Mouse (Mus musculus) neural tube, embryonic 15.5 days (tissue): ENCODE measurements around the gene H2al1j. TPM values are rescaled to one million over a fixed set of nuclear protein-coding genes. Genes with fewer than 3 reads are reported as not detected.
"Not testable (repeated sequence)": the region's sequence is repeated elsewhere in the genome, so short reads cannot be mapped to it uniquely, and the experiment has no call there.

Source experiments
- ATAC-seq: fragments of 200-750 bp; cut with Nextera tagmentation; 2 replicates; pipeline ENCODE4 v1.8.0; 2017; ENCODE audit warnings: mild to moderate bottlenecking, moderate TSS enrichment, moderate library complexity; ENCODE audit not compliant: low FRiP score
- H3K27ac ChIP-seq: fragments of 300-500 bp; sonication (generic); replicated peaks from 2 replicates; pipeline ENCODE4 v1.5.1; 2015; ENCODE audit warnings: mild to moderate bottlenecking, inconsistent platforms
- H3K27me3 ChIP-seq: fragments of 300-500 bp; sonication (generic); replicated peaks from 2 replicates; pipeline ENCODE4 v1.6.1; 2015; ENCODE audit warnings: inconsistent platforms
- H3K36me3 ChIP-seq: fragments of 300-500 bp; sonication (generic); 2 replicates; pipeline ENCODE4 v1.6.1; 2015; ENCODE audit warnings: inconsistent platforms
- H3K4me1 ChIP-seq: fragments of 300-500 bp; sonication (generic); 2 replicates; pipeline ENCODE4 v1.6.1; 2015; ENCODE audit warnings: inconsistent platforms
- H3K4me2 ChIP-seq: fragments of 300-500 bp; sonication (generic); 2 replicates; pipeline ENCODE4 v1.6.1; 2015; ENCODE audit warnings: inconsistent platforms, mild to moderate bottlenecking, moderate library complexity
- H3K4me3 ChIP-seq: fragments of 300-500 bp; sonication (generic); replicated peaks from 2 replicates; pipeline ENCODE4 v1.5.1; 2015; ENCODE audit warnings: mild to moderate bottlenecking, inconsistent platforms
- H3K9ac ChIP-seq: fragments of 300-500 bp; sonication (generic); replicated peaks from 2 replicates; pipeline ENCODE4 v1.6.1; 2015; ENCODE audit warnings: mild to moderate bottlenecking, inconsistent platforms
- H3K9me3 ChIP-seq: fragments of 300-500 bp; sonication (generic); replicated peaks from 2 replicates; pipeline ENCODE4 v1.6.1; 2016; ENCODE audit warnings: inconsistent platforms
- WGBS: fragments of 180-500 bp; shearing (Covaris S2); methylation state at CpG from one replicate; pipeline ENCODE4 v1.1.7; 2015; ENCODE audit warnings: mixed read lengths; 5-methylcytosine and 5-hydroxymethylcytosine counted together
- polyA plus RNA-seq: library from polyadenylated mRNA; unstranded; fragments of >200 nt; fragmentation: Nextera tagmentation; extraction: Ambion mirVana; gene quantifications from 2 replicates; pipeline ENCODE4 v1.2.1, GENCODE M21; 2015

The H2al1j gene
- polyA plus RNA-seq, 1 experiment from 2014 or later = not detected

DNA sequence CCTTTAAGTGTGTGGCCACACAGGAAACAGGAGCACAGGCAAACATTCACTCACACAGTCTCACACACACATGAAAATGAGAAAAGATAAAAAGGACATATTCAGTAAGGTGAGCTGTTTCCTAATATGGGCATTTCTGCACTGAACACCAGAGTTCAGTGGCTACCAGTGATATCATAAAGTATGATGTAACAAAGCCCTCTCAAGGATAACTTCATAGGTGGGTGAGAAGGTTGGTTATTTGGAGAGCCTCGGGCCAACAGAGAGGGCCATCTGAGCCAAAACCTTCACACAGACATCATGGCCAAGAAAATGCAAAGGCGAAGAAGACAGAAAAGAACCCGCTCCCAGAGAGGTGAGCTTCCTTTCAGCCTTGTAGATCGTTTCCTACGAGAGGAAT is 3.3 kb upstream of the H2al1j start, which contains the start of gene H2al1i:
Gene H2al1i, plus strand, starts transcription at position 301 of the 400 bp plus-strand sequence.
- 86% methylated on average over 2 of the region's 5 CpGs for WGBS
- not testable (repeated sequence) for H3K9ac ChIP-seq, H3K36me3 ChIP-seq, H3K27ac ChIP-seq, H3K9me3 ChIP-seq, H3K27me3 ChIP-seq, H3K4me2 ChIP-seq, H3K4me3 ChIP-seq, ATAC-seq, H3K4me1 ChIP-seq

DNA sequence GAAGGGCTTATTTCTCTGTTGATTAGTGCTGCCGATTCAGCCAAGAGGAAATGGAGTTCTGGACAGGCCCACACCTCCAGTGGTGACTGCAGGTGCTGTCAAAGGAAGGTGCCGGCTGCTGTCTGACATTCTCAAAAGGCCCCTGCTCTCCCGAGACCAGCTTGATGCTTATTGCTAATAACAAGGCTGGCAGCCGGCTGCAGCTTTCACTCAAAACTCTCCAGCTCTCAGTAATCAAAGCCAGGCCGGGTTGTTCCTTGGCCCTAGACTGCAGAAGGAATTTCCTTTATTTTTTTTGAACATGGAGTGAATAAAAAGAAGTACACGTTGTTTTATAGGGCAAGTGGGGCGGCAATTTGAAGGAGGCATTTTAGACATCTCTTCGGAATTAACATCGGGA is 18.1 kb downstream of the H2al1j start:
- Histone ChIP-seq H3K27me3 (no peaks in the 10 kb centered on the region; the same call in 1 of the 2 replicates), H3K27ac (no peak overlapping the region), H3K4me3 (no peak overlapping the region), H3K36me3 (no peaks in the 10 kb centered on the region), H3K4me2 (no peak overlapping the region), H3K4me1 (no peaks in the 10 kb centered on the region), H3K9ac (no peak overlapping the region), H3K9me3 (no peaks in the 10 kb centered on the region)
- WGBS = 56% methylated on average over 9 of the region's 9 CpGs
- ATAC-seq = no peak

DNA sequence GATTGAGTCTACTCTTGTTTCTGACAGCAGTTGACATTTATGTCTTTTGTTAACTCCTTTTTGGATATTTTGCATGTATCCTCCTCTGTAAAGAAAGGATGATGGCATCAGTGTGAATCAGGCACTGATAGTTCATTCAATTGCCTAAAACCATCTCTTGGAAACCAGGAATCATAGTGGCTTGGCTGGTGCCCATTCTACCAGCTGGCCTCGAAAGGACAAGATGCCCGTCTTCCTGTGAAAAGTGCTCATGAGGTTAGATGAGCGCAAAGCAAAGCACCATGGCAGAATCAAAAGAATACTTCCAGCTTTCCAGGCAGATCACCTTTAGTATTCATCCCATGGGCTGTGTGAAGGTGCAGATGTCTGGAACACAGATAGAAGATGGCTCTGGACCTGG is 19.1 kb downstream of the H2al1j start:
- Histone ChIP-seq H3K9ac (no peak overlapping the region), H3K4me1 (no peaks in the 10 kb centered on the region), H3K36me3 (no peaks in the 10 kb centered on the region), H3K9me3 (no peaks in the 10 kb centered on the region), H3K4me3 (no peak overlapping the region), H3K27ac (no peak overlapping the region), H3K4me2 (no peak overlapping the region), H3K27me3 (no peaks in the 10 kb centered on the region; the same call in 1 of the 2 replicates)
- 91% methylated on average over 3 of the region's 3 CpGs for WGBS
- no peak for ATAC-seq

DNA sequence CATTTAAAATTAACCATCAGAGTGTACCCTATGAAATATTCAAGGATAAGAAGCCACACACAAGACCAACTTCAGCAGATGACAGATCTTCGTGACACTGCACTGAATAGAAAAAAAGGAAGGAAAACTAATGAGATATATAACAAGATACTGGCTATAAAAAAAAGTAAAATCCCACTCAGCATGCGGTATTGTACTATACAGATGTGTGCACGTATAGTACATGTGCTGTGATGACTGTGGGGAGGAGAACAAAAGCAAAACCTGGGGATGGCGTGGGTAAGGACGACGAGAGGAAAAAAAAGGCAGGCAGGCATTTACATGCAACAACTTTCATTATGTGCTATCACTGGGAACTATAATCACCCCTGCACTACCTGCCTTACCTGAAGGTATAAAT is 33.2 kb downstream of the H2al1j start:
- Histone ChIP-seq H3K27ac (no peak overlapping the region), H3K4me2 (no peak overlapping the region), H3K36me3 (no peaks in the 10 kb centered on the region), H3K4me1 (no peaks in the 10 kb centered on the region), H3K27me3 (peaks cover 3% of the 10 kb centered on the region; the same call in 1 of the 2 replicates), H3K4me3 (no peak overlapping the region), H3K9me3 (no peaks in the 10 kb centered on the region), H3K9ac (no peak overlapping the region)
- ATAC-seq = no peak
- 87% methylated on average over 6 of the region's 6 CpGs for WGBS

DNA sequence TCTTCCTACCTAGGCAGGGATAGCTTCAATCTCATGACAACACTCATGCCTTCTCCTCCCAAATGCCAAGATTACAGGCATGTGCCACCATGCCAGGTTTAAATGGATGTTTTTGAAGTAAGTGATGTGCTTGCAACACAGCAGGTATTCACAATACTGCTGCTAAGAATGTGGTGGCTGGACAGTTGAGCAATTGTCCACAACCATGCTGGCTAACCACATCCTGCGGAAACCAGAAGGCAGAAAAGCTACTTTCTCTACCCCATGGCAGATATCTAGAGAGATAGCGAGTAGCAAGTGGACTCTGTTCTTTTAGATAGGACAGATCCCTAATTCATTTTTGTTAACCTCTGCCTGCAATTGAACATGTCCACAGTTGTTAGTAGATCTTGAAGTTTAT is 33.6 kb downstream of the H2al1j start:
- no peaks in the 10 kb centered on the region for H3K36me3 ChIP-seq
- peaks cover 3% of the 10 kb centered on the region; the same call in 1 of the 2 replicates for H3K27me3 ChIP-seq
- no peak for ATAC-seq
- no peak overlapping the region for H3K4me2 ChIP-seq
- 87% methylated on average over 2 of the region's 2 CpGs for WGBS
- no peak overlapping the region for H3K27ac ChIP-seq
- H3K4me3 ChIP-seq = no peak overlapping the region
- H3K9ac ChIP-seq = no peak overlapping the region
- no peaks in the 10 kb centered on the region for H3K4me1 ChIP-seq
- no peaks in the 10 kb centered on the region for H3K9me3 ChIP-seq

DNA sequence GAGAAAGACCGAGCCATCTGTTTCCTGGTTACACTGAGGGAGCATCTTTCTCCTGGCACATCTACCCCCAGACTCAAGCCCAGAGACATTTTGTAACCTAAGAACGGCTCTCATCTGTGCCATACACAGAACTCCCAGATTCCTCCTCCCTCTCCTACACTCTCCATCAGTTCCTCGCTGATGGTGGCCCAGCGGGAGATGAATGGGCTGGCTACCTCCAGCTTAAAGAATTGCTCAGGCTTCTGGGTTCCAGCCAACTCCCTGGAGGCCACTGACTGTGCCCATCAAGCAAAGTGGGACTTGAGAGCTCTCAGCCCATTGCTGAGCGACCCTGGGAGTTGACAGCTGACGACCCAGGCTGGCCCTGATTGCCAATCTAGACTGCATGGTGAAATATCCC is 36.3 kb downstream of the H2al1j start:
- Histone ChIP-seq H3K36me3 (no peaks in the 10 kb centered on the region), H3K9ac (no peak overlapping the region), H3K4me3 (no peak overlapping the region), H3K27ac (no peak overlapping the region), H3K4me1 (no peaks in the 10 kb centered on the region), H3K9me3 (no peaks in the 10 kb centered on the region), H3K4me2 (no peak overlapping the region), H3K27me3 (peaks cover 3% of the 10 kb centered on the region; the same call in 1 of the 2 replicates)
- 43% methylated on average over 6 of the region's 6 CpGs for WGBS
- ATAC-seq = no peak

DNA sequence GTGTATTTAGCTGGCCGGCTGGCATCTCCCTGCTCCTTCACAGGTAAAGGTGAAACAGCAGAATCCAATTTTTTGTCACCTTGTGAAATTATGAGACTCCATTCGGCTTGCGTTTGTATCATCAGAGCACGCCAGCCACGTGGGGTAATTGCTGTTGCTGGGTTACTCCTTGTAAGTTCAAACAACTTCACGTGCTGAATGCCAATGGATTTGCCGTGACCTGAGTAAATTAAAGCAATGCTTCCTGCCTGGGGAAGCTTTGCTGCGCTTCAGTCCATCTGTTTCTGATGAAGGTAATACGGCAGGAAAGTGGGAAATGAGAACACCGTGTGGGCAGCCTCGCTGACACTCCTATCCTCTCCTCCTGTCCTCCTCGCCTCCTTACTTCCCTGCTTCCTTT is 37.5 kb downstream of the H2al1j start:
- WGBS = 47% methylated on average over 12 of the region's 12 CpGs
- no peak for ATAC-seq
- Histone ChIP-seq H3K4me2 (no peak overlapping the region), H3K27me3 (peaks cover 3% of the 10 kb centered on the region; the same call in 1 of the 2 replicates), H3K9ac (no peak overlapping the region), H3K4me3 (no peak overlapping the region), H3K36me3 (no peaks in the 10 kb centered on the region), H3K9me3 (no peaks in the 10 kb centered on the region), H3K4me1 (no peaks in the 10 kb centered on the region), H3K27ac (no peak overlapping the region)

Other genes with a start within 250 kb of the H2al1j start
- gene H2al1a, start 28.6 kb upstream of the H2al1j start, polyA plus RNA-seq = not detected in 2 replicates
- not detected in 2 replicates for gene H2al1b, start 25.4 kb upstream of the H2al1j start, polyA plus RNA-seq
- gene H2al1c, start 22.2 kb upstream of the H2al1j start, polyA plus RNA-seq = not detected in 2 replicates
- gene H2al1d, start 19.0 kb upstream of the H2al1j start, polyA plus RNA-seq = not detected in 2 replicates
- not detected in 2 replicates for gene H2al1e, start 15.9 kb upstream of the H2al1j start, polyA plus RNA-seq
- gene H2al1f, start 12.7 kb upstream of the H2al1j start, polyA plus RNA-seq = not detected in 2 replicates
- gene H2al1g, start 9.6 kb upstream of the H2al1j start, polyA plus RNA-seq = not detected in 2 replicates
- not detected in 2 replicates for gene H2al1h, start 6.3 kb upstream of the H2al1j start, polyA plus RNA-seq
- not detected in 2 replicates for gene H2al1i, start 3.2 kb upstream of the H2al1j start, polyA plus RNA-seq